Mouse (Mus musculus): ENCODE measurements around the gene Snrpg.

DNA sequence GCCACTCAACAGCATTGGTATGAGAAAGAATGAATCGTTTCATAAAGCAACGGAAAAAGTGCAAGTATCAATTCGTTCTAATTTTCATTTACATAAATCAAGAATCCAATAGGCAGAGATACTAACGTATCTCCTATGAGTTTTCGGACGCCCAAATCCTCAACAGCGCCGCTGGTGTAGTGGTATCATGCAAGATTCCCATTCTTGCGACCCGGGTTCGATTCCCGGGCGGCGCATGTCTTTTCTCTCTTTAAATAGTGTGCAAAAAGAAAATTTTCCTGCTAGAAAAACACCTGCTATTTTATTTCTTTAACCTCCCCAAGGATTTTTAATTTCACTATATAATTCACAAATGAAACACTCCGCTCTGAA, 32.6 kb downstream of the Snrpg start:
- TF ChIP-seq CTCF (IDR thresholded peaks at IDR 0.05; ENCODE audit: extremely low read depth, insufficient read depth, low read length) (no peak), POLR2A (IDR thresholded peaks at IDR 0.05; ENCODE audit: extremely low read depth, insufficient read depth, low read length) (no peak)

All from cortical plate, adult 2 months (tissue).